Mouse (Mus musculus) megakaryocyte, embryonic 14.5 days (primary cell): ENCODE results near the gene Pde6c. TPM values are rescaled to one million over a fixed set of nuclear protein-coding genes. Genes with fewer than 3 reads are reported as not detected.

Experiments
- H3K27me3 ChIP-seq: replicated peaks from 2 replicates; pipeline ENCODE3; 2012; ENCODE audit warnings: inconsistent platforms
- H3K36me3 ChIP-seq: replicated peaks from 2 replicates; pipeline ENCODE3; 2012; ENCODE audit warnings: low read length, inconsistent platforms, mixed read lengths
- H3K4me1 ChIP-seq: 2 replicates; pipeline ENCODE4 v1.6.1; 2012; ENCODE audit warnings: inconsistent platforms
- H3K4me3 ChIP-seq: replicated peaks from 2 replicates; pipeline ENCODE3; 2012; ENCODE audit warnings: moderate library complexity, mild to moderate bottlenecking, inconsistent platforms
- H3K9me3 ChIP-seq: 2 replicates; pipeline ENCODE4 v1.6.1; 2012; ENCODE audit warnings: inconsistent platforms
- FLI1 ChIP-seq: IDR thresholded peaks from 2 replicates; pipeline ENCODE4 v1.6.1; 2012; ENCODE audit warnings: low read length, inconsistent platforms, mixed read lengths
- GATA1 ChIP-seq: IDR thresholded peaks from 3 replicates; pipeline ENCODE4 v1.6.1; 2012; ENCODE audit warnings: mixed read lengths, low read length, inconsistent platforms, borderline replicate concordance
- polyA plus RNA-seq: library from polyadenylated mRNA; stranded (reverse); fragments of >175 nt; gene quantifications from 2 replicates; pipeline ENCODE4 v1.2.3, GENCODE M21; 2012; ENCODE audit warnings: low replicate concordance; ENCODE audit not compliant: insufficient read depth

Pde6c gene
- polyA plus RNA-seq, 1 experiment = not detected

DNA sequence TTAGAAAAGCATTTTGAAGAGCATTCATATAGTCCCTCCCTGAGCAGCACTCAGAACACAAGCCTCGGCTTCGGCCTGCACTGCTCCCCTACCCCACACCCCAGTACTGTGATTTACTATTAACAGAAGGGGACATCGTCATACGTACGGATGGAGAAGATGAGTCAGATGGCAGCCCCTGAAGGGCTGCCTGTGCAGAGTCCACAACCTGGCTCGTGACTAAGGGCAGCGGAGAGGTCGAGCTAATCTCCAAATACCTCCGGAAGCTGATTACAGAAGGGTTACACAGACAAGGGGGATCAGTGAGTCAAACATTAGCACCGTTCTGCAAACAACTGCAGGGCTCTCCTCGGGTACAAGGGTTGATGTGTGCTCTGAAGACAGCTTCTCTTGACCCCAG, 1.4 kb downstream of the Pde6c start:
- TF ChIP-seq FLI1 = no peak
- Histone ChIP-seq H3K9me3 (peaks cover 5% of the 10 kb centered on the region; the same call in 1 of the 2 replicates), H3K4me3 (no peak overlapping the region), H3K27me3 (peaks cover 36% of the 10 kb centered on the region), H3K36me3 (no peaks in the 10 kb centered on the region), H3K4me1 (no peaks in the 10 kb centered on the region)

DNA sequence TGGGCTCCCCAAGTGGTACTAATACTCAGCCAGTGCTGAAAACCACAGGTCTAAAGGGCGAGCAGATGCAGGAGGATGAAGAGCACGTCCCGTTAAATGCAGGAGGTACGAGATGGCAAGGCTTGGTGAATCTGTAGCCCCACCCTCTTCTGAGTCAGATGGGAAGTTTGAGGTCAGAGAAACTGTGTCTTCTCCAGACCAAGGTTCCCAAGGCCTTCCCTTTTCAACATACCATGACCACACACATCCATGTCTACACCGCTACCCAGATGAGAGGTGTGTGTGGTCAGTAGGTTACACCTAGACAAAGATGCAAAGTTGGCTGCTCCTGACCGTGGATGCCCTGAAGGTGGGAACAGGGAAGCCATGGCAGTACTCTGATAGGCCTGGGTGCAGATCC, 2.2 kb downstream of the Pde6c start:
- Histone ChIP-seq H3K4me1 (no peaks in the 10 kb centered on the region), H3K36me3 (no peaks in the 10 kb centered on the region), H3K9me3 (peaks cover 5% of the 10 kb centered on the region; the same call in 1 of the 2 replicates), H3K4me3 (no peak overlapping the region), H3K27me3 (peaks cover 33% of the 10 kb centered on the region)
- TF ChIP-seq FLI1 (no peak), GATA1 (no peak)

DNA sequence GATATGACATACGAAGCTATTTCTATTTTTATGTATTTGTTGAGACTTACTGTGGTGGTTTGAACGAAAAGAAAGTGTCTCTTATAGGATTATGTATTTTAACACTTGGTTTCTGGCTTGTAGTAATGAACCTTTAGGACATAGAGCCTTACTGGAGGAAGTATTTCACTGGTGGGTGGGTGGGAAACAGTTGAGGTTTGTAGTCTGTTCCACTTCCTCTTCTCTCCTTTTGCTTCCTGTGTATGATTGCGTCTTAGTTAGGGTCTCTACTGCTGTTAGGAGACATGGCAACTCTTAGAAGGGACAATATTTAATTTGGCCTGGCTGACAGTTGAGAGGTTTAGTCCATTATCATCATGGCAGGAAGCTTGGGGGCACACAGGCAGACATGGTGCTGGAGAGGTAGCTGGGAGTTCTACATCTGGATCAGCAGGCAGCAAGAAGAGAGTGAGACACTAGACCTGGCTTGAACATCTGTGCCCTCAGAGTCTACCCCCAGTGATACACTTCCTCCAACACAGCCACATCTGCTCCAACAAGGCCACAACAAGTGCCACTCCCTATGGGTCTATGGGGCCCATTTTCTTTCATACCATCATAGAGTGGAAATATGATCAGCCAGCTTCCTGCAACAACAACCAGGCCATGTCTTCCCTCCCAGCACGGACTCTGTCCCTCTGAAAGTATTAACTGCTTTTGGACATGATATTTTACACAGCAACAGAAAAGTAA, 11.1 kb downstream of the Pde6c start:
- TF ChIP-seq FLI1 (no peak), GATA1 (no peak)
- Histone ChIP-seq H3K36me3 (no peaks in the 10 kb centered on the region), H3K4me1 (peaks cover 28% of the 10 kb centered on the region), H3K27me3 (no peaks in the 10 kb centered on the region), H3K9me3 (peaks cover 6% of the 10 kb centered on the region; the same call in 1 of the 2 replicates), H3K4me3 (no peak overlapping the region)

GRCm38 (mm10) chr19:38156243-38156642, 23.7 kb downstream of the Pde6c start:
- peaks cover 6% of the 10 kb centered on the region; the same call in 1 of the 2 replicates for H3K4me1 ChIP-seq
- H3K4me3 ChIP-seq = no peak overlapping the region
- no peaks in the 10 kb centered on the region for H3K36me3 ChIP-seq
- no peak for TF ChIP-seq FLI1
- TF ChIP-seq GATA1 = no peak
- H3K9me3 ChIP-seq = peaks cover 16% of the 10 kb centered on the region
- H3K27me3 ChIP-seq = peaks cover 22% of the 10 kb centered on the region

DNA sequence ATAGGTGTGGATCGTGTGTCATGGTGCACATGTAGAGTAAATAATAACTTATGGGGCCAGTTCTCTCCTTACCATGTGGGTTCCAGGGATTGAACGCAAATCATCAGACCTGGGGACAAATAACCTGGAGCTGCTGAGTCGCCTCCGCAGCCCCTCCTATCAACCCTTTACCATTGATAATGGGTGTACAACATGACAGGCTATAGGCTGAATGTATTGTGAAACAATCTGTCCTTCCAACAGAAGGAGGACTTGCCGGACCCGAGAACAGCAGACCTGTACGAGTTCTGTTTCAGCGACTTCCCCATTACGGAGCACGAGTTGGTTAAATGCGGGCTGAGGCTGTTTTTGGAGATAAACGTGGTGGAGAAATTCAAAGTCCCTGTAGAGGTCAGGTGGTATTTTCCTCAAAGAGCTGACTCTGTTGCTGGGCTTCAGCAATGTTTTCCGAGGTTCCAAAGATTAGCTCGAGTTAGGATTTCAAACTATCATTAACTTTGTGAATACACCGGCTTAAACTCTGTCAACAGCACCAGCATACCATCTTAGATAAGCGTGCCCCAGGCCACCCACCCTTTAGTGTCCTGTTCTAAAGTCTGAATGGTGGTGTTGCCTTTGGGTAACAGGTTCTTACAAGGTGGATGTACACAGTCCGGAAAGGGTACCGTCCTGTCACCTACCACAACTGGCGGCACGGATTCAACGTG, 29.2 kb downstream of the Pde6c start:
- Histone ChIP-seq H3K36me3 (no peaks in the 10 kb centered on the region), H3K4me1 (peaks cover 6% of the 10 kb centered on the region; the same call in 1 of the 2 replicates), H3K9me3 (0 out of 2 replicates have a peak, but pooled peaks cover under 1% of the 10 kb centered on the region), H3K4me3 (no peak overlapping the region), H3K27me3 (peaks cover 19% of the 10 kb centered on the region)
- TF ChIP-seq GATA1 (no peak), FLI1 (no peak)

GRCm38 (mm10) chr19:38164633-38165032, 32.1 kb downstream of the Pde6c start:
- H3K4me3 ChIP-seq = no peak overlapping the region
- no peak for TF ChIP-seq GATA1
- no peaks in the 10 kb centered on the region for H3K36me3 ChIP-seq
- no peaks in the 10 kb centered on the region for H3K4me1 ChIP-seq
- H3K9me3 ChIP-seq = 0 out of 2 replicates have a peak, but pooled peaks cover 4% of the 10 kb centered on the region
- H3K27me3 ChIP-seq = peaks cover 14% of the 10 kb centered on the region

- Histone ChIP-seq H3K36me3 (peaks cover 16% of the 10 kb centered on the region), H3K27me3 (no peaks in the 10 kb centered on the region), H3K4me3 (no peak overlapping the region), H3K9me3 (no peaks in the 10 kb centered on the region), H3K4me1 (no peaks in the 10 kb centered on the region)
- TF ChIP-seq GATA1 (no peak), FLI1 (no peak)
These were observed 47.1 kb downstream of the Pde6c start for GRCm38 (mm10) chr19:38179675-38180074.

DNA sequence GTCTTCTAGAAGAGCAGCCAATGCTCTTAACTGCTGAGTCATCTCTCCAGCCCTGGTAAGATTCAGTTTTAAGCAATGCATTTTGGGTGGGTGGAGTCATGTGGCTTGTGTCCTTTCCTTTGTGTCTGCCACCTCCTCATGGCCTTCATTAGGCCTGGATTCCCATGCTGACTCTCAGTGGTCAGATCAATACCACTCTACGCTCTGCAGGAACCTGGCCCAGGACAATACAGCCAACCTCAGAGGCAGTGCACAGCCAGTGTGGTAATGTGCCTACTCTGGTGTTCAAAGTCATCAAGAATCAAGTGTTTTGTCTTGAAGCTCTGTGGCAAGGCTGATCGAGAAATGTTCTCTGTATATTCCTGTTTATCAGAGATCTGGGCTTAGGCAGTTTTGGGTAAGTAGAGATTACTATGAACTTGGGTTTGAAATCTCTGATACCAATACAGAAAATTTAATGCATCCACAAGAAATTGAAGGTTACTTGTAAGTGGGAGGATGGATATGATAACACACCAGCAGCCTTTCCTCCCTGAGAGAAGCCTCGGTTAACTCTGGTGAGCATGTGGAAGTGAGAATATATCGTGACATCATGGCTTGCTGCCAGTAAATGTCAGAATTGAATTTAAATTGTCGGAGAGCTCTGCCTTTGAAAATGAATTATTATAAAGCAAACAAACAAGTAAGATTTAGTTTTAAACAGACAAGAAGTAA, 54.2 kb downstream of the Pde6c start:
- H3K9me3 ChIP-seq = no peaks in the 10 kb centered on the region
- TF ChIP-seq GATA1 = no peak
- no peak for TF ChIP-seq FLI1
- no peak overlapping the region for H3K4me3 ChIP-seq
- peaks cover 7% of the 10 kb centered on the region for H3K4me1 ChIP-seq
- no peaks in the 10 kb centered on the region for H3K27me3 ChIP-seq
- H3K36me3 ChIP-seq = peaks cover 45% of the 10 kb centered on the region

GRCm38 (mm10) chr19:38187345-38187680, 54.7 kb downstream of the Pde6c start:
- no peak for TF ChIP-seq GATA1
- no peak for TF ChIP-seq FLI1
- no peak overlapping the region for H3K4me3 ChIP-seq
- H3K36me3 ChIP-seq = peaks cover 50% of the 10 kb centered on the region
- no peaks in the 10 kb centered on the region for H3K27me3 ChIP-seq
- H3K4me1 ChIP-seq = peaks cover 7% of the 10 kb centered on the region
- H3K9me3 ChIP-seq = no peaks in the 10 kb centered on the region

- TF ChIP-seq GATA1 (no peak), FLI1 (no peak)
- Histone ChIP-seq H3K9me3 (peaks cover 5% of the 10 kb centered on the region; the same call in 1 of the 2 replicates), H3K36me3 (peaks cover 58% of the 10 kb centered on the region), H3K4me3 (no peak overlapping the region), H3K4me1 (peaks cover 7% of the 10 kb centered on the region), H3K27me3 (no peaks in the 10 kb centered on the region)
These were observed 58.0 kb downstream of the Pde6c start for GRCm38 (mm10) chr19:38190606-38191005.
